Mouse (Mus musculus) lung, adult 18-20 months (tissue): ENCODE results near the gene Zfp131.

Source experiments
- DNase-seq, 2 experiments: peaks; one replicate each; pipeline ENCODE4 v3.0.0; 2022; ENCODE audit warnings: mixed read lengths in 2 of 2

The Zfp131 gene

GRCm38 (mm10) chr13:119754635-119755020 is 36.1 kb downstream of the Zfp131 start:
- DNase-seq = no peak

DNA sequence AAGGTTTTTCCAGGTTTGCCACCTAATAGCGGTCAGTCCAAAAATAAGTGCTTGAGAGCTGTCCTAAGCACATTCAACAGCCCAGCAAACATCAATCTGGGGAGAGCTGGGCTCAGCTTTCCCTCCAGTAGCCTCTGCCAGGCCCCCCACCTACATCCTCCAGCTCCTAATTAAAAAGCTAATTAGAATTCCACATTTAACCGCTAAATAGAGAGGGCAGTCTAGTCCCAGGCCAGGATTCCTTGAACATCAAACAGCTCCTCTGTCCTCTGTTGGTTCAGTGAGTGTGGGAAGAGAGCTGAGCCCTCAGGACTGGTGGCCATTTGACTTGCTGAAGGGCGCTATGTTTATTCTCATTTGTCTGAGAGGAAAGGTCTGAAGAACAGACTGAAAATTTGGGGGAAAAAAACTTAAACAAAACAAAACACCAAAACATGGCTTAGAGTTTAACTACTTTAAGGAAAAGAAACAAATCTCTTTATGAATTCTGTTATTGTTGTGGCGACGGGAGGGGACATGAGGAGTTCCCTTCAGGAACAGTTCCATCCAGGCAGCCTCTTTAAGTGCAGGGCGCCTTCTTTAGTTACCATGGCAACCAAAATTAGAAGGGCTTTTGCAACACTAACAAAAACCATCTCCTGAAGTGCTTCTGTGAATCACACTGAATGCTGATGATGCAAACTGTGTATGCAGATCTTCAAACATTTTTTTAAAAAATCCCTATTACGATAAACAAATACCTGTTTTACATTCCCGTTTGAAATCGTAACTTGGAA is 36.6 kb downstream of the Zfp131 start:
- DNase-seq = no peak

DNA sequence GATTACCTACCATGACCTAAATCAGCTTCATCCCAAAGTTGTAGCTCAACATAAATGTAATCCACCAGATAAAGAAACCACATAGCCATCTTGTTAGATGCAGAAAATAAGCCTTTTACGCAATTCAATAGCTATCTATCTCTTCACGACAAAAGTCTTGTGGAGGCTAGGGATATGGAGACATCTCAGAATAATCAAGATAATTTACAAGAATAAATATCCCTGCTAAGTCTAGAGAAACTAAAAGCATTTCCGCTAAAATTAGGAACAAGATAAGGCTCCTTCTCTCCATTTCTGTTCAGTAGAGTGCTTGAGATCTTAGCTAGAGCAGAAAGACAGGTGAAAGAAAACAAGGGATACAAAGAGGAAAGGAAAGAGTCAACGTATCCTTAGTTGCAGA is 43.8 kb downstream of the Zfp131 start:
- DNase-seq = no peak

DNA sequence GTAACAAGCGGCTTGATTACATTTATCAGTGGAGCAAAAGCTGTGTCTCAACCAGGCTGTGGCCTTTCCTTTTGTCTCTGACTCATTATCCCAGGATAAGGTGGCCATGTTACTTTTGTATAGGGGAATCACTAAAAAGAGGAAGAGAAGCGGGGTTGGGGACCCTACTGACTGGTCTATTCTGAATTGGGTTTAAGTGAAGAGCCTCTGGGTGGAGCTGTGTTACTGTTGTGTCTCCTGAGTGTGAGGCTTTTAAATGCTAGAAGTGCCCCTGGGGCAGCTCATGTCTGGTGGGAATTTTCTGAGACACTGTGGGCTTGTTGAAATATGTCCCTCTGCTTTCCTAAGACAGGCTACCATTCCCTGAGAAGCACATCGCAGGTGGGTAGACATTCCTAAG is 47.2 kb downstream of the Zfp131 start:
- no peak for DNase-seq

GRCm38 (mm10) chr13:119742711-119743415 is 47.8 kb downstream of the Zfp131 start:
- DNase-seq = no peak

GRCm38 (mm10) chr13:119741390-119742237 is 49.1 kb downstream of the Zfp131 start:
- DNase-seq = no peak

DNA sequence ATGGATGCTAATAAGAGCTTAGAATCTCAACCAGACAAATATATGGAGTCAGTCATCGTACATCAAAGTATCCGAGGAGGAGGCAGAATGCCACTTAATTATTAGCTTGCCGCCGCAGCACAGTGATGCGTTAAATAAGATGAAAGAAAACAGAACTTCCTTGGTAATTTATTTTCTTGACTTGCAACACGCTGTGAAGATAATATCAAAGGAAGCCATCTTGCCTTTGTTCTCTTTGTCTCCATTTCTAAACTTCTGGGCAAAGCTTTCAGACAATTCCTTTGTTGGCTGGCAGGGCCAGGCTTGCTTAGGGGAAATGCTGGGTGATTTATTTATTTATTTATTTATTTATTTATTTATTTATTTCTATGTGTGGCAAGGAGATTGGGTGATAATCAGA is 59.2 kb downstream of the Zfp131 start:
- DNase-seq = no peak

- no peak for DNase-seq
These were observed 61.3 kb downstream of the Zfp131 start for GRCm38 (mm10) chr13:119729406-119729805.

GRCm38 (mm10) chr13:119727608-119728387 is 62.9 kb downstream of the Zfp131 start:
- DNase-seq = no peak

DNA sequence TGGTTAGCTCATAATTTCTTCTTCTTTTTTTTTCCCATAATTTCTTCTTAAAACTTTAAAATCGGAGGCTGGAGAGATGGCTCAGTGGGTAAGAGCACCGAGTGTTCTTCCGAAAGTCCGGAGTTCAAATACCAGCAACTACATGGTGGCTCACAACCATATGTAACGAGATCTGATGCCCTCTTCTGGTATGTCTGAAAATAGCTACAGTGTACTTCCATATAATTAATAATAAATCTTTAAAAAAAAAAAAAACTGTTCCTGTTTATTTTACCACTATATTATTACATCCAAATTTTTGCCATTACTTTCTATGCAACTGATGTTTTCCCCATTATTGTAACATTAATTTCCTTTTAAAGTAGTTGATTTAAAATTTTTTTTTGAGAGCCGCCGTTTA is 66.1 kb downstream of the Zfp131 start:
- DNase-seq = no peak

DNA sequence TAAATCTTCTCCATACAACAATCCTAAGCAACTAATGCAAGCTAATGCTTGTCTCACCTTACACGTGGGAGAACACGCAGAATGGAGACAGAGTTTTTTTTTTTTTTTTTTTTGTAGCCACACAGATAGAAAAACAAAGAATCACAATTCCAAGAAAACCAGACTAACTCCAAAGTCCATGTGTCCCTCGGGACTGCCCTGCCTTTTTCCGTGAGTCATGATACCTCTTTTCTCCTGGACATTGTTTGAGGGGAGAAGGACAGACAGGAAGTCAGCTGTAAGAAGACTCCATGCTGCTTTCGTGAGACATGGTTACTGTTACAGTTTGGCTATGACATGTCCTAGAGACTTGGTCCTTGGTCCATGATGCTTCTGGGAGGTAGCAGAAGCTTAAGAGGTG is 67.3 kb downstream of the Zfp131 start:
- DNase-seq = no peak

DNA sequence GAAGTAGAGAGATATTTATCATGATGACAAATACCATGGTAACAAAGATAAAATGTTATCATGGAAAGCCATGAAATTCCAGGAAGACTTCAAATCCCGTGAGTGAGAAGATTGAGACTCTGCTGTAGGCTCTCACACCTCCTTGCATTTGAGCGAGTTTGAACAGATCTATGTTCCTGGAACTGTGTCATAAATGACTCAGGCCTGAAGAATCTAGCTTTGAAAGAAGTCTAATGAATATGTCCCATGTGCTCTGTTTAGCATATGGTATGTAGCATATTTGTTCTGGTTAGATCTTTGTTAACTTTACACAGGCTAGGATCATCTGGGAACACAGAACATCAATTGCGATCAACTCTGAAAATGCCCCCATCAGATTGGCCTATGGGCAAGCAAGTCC is 68.2 kb downstream of the Zfp131 start:
- no peak for DNase-seq

DNA sequence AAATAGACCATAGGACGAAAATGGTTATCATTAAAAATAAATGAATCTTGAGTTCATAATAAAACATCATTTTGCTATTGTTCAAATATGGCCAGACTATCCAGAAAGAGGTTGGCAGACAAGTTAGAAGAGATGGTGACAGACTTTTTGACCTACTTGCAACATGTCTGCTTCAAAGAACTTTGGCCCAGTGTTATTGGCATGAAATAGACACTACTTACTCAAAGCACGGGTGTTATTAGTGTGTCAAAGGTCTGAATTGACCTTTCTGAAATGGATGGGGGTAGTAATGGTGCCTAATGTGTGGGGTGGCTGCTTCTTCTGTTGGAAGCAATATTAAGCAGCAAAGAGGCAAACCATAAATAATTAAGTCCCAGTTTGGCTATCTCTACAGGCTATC is 74.6 kb downstream of the Zfp131 start:
- DNase-seq = no peak
